Mouse (Mus musculus): ENCODE measurements around the gene Gdpd4. TPM values are rescaled to one million over a fixed set of nuclear protein-coding genes. Genes with fewer than 3 reads are reported as not detected.

The Gdpd4 gene
- total and polyA plus RNA-seq, 3 experiments: not detected

GRCm38 (mm10) chr7:97944485-97944884, 24.7 kb downstream of the Gdpd4 start (continued):
- TF ChIP-seq GABPA (IDR thresholded peaks at IDR 0.05; ENCODE audit: insufficient replicate concordance, low read depth, low read length) (no peak), SIN3A (IDR thresholded peaks at IDR 0.05; ENCODE audit: low read length) (no peak), NRF1 (IDR thresholded peaks at IDR 0.05; ENCODE audit: low read depth, low read length) (no peak), HCFC1 (IDR thresholded peaks at IDR 0.05; ENCODE audit: low read depth, low read length) (no peak), POLR2AphosphoS2 (IDR thresholded peaks at IDR 0.05; ENCODE audit: low read depth, low read length) (no peak), RCOR1 (conservative IDR thresholded peaks at IDR 0.05; ENCODE audit: low read depth, low read length) (no peak)

- no peak for DNase-seq (ENCODE audit: extremely low read depth)
Measured at GRCm38 (mm10) chr7:97972486-97972885, 52.7 kb downstream of the Gdpd4 start.

GRCm38 (mm10) chr7:97977463-97977862, 57.7 kb downstream of the Gdpd4 start:
- H3K79me2 ChIP-seq (replicated peaks; ENCODE audit: control insufficient read depth, extremely low read depth, insufficient read depth, poor library complexity, severe bottlenecking): no peaks in the 10 kb centered on the region
- H3K9me3 ChIP-seq (replicated peaks; ENCODE audit: low read length): no peaks in the 10 kb centered on the region
- no peaks in the 10 kb centered on the region for H3K27me3 ChIP-seq (replicated peaks)
- in situ Hi-C loops (cut with MboI; ENCODE audit: low pct_ligation_motif_present, low pct_unique_long_range_greater_than_20kb, low sequenced_read_pairs): no loop called here
- no peaks in the 10 kb centered on the region for H3K36me3 ChIP-seq (replicated peaks in 1 of 2; ENCODE audit: control insufficient read depth in 1 of 2, insufficient read depth in 1 of 2, low read length in 1 of 2)
- no peaks in the 10 kb centered on the region for H3K4me1 ChIP-seq (ENCODE audit: control insufficient read depth in 1 of 2, insufficient read depth in 2 of 2)
- H3K4me3 ChIP-seq (replicated peaks in 1 of 3; ENCODE audit: low read depth in 2 of 3, low read length in 2 of 3, poor library complexity in 1 of 3): no peak overlapping the region
- no peak overlapping the region for H3K27ac ChIP-seq (ENCODE audit: insufficient read depth, low read depth)
- dilution Hi-C loops (cut with MboI; ENCODE audit: extremely low pct_ligation_motif_present, extremely low pct_unique_long_range_greater_than_20kb, low sequenced_read_pairs): no loop called here
- peak; percentile 53 for DNase-seq (ENCODE audit: extremely low read depth)
- no peak overlapping the region for H3K9ac ChIP-seq (ENCODE audit: insufficient read depth, low read depth)
- H3K4me2 ChIP-seq (ENCODE audit: insufficient read depth, low read depth, poor library complexity, severe bottlenecking): no peak overlapping the region
- no peak for TF ChIP-seq JUN (IDR thresholded peaks at IDR 0.05; ENCODE audit: insufficient read depth, low read depth, low read length)
- no peak for TF ChIP-seq POLR2A (IDR thresholded peaks at IDR 0.05; ENCODE audit: low read depth, low read length)
- TF ChIP-seq EP300 (IDR thresholded peaks at IDR 0.05; ENCODE audit: low read length): no peak
- TF ChIP-seq RAD21 (IDR thresholded peaks at IDR 0.05; ENCODE audit: low read depth, low read length): peak; percentile 89
- no peak for TF ChIP-seq MXI1 (IDR thresholded peaks at IDR 0.05; ENCODE audit: low read depth, low read length)
- peak; percentile 81 for TF ChIP-seq SMC3 (IDR thresholded peaks at IDR 0.05; ENCODE audit: low read depth, low read length)
- no peak for TF ChIP-seq POLR2AphosphoS2 (IDR thresholded peaks at IDR 0.05; ENCODE audit: low read depth, low read length)
- no peak for TF ChIP-seq ZKSCAN1 (IDR thresholded peaks at IDR 0.05; ENCODE audit: borderline replicate concordance, low read depth, low read length)
- TF ChIP-seq PAX5 (IDR thresholded peaks at IDR 0.05; ENCODE audit: low read length): no peak
- no peak for TF ChIP-seq CHD2 (IDR thresholded peaks at IDR 0.05; ENCODE audit: low read length)
- TF ChIP-seq IRF4 (IDR thresholded peaks at IDR 0.05; ENCODE audit: low read depth, low read length): no peak
- no peak for TF ChIP-seq GABPA (IDR thresholded peaks at IDR 0.05; ENCODE audit: insufficient replicate concordance, low read depth, low read length)
- no peak for TF ChIP-seq RCOR1 (conservative IDR thresholded peaks at IDR 0.05; ENCODE audit: low read depth, low read length)
- TF ChIP-seq CTCF (conservative IDR thresholded peaks at IDR 0.05 in 1 of 2, IDR thresholded peaks at IDR 0.05 in 1 of 2; ENCODE audit: low read depth in 2 of 2, low read length in 2 of 2): peak; percentile 58 to 87
- TF ChIP-seq NELFE (IDR thresholded peaks at IDR 0.05; ENCODE audit: low read depth, low read length): no peak
- TF ChIP-seq KAT2A (IDR thresholded peaks at IDR 0.05; ENCODE audit: insufficient replicate concordance, low read length): no peak
- TF ChIP-seq E2F4 (IDR thresholded peaks at IDR 0.05; ENCODE audit: insufficient replicate concordance, low read depth, low read length): no peak
- TF ChIP-seq ZMIZ1 (IDR thresholded peaks at IDR 0.05; ENCODE audit: low read depth, low read length): no peak
- TF ChIP-seq ZNF384 (IDR thresholded peaks at IDR 0.05; ENCODE audit: low read depth, low read length): no peak
- TF ChIP-seq USF2 (conservative IDR thresholded peaks at IDR 0.05; ENCODE audit: low read depth, low read length): no peak
- TF ChIP-seq UBTF (IDR thresholded peaks at IDR 0.05; ENCODE audit: low read depth, low read length): no peak
- TF ChIP-seq USF1 (IDR thresholded peaks at IDR 0.05; ENCODE audit: low read depth, low read length): no peak

More at GRCm38 (mm10) chr7:97972486-97972885, 52.7 kb downstream of the Gdpd4 start:
- Histone ChIP-seq H3K9me3 (replicated peaks; ENCODE audit: low read length) (no peaks in the 10 kb centered on the region), H3K36me3 (replicated peaks in 1 of 2; ENCODE audit: control insufficient read depth in 1 of 2, insufficient read depth in 1 of 2, low read length in 1 of 2) (no peaks in the 10 kb centered on the region), H3K4me2 (ENCODE audit: insufficient read depth, low read depth, poor library complexity, severe bottlenecking) (no peak overlapping the region), H3K4me1 (ENCODE audit: control insufficient read depth in 1 of 2, insufficient read depth in 2 of 2) (no peaks in the 10 kb centered on the region), H3K79me2 (replicated peaks; ENCODE audit: control insufficient read depth, extremely low read depth, insufficient read depth, poor library complexity, severe bottlenecking) (no peaks in the 10 kb centered on the region), H3K9ac (ENCODE audit: insufficient read depth, low read depth) (no peak overlapping the region), H3K27ac (ENCODE audit: insufficient read depth, low read depth) (no peak overlapping the region), H3K27me3 (replicated peaks) (no peaks in the 10 kb centered on the region), H3K4me3 (replicated peaks in 1 of 3; ENCODE audit: low read depth in 2 of 3, low read length in 2 of 3, poor library complexity in 1 of 3) (no peak overlapping the region)
- no peak for TF ChIP-seq ZC3H11A (IDR thresholded peaks at IDR 0.05; ENCODE audit: low read depth, low read length)
- no peak for TF ChIP-seq ETS1 (conservative IDR thresholded peaks at IDR 0.05; ENCODE audit: low read depth, low read length)
- no peak for TF ChIP-seq PAX5 (IDR thresholded peaks at IDR 0.05; ENCODE audit: low read length)
- no peak for TF ChIP-seq RCOR1 (conservative IDR thresholded peaks at IDR 0.05; ENCODE audit: low read depth, low read length)
- TF ChIP-seq MAFK (IDR thresholded peaks at IDR 0.05; ENCODE audit: insufficient replicate concordance, low read length): no peak
- TF ChIP-seq CHD2 (IDR thresholded peaks at IDR 0.05; ENCODE audit: low read length): no peak
- no peak for TF ChIP-seq NRF1 (IDR thresholded peaks at IDR 0.05; ENCODE audit: low read depth, low read length)
- no peak for TF ChIP-seq POLR2A (IDR thresholded peaks at IDR 0.05; ENCODE audit: low read depth, low read length)
- TF ChIP-seq MAZ (IDR thresholded peaks at IDR 0.05; ENCODE audit: low read depth, low read length): no peak
- TF ChIP-seq ELF1 (IDR thresholded peaks at IDR 0.05; ENCODE audit: low read depth, low read length): no peak
- no peak for TF ChIP-seq RAD21 (IDR thresholded peaks at IDR 0.05; ENCODE audit: low read depth, low read length)
- no peak for TF ChIP-seq NELFE (IDR thresholded peaks at IDR 0.05; ENCODE audit: low read depth, low read length)
- TF ChIP-seq UBTF (IDR thresholded peaks at IDR 0.05; ENCODE audit: low read depth, low read length): no peak
- TF ChIP-seq MAX (IDR thresholded peaks at IDR 0.05; ENCODE audit: low read length): no peak
- no peak for TF ChIP-seq GABPA (IDR thresholded peaks at IDR 0.05; ENCODE audit: insufficient replicate concordance, low read depth, low read length)
- no peak for TF ChIP-seq MYC (IDR thresholded peaks at IDR 0.05; ENCODE audit: low read depth, low read length)
- TF ChIP-seq SMC3 (IDR thresholded peaks at IDR 0.05; ENCODE audit: low read depth, low read length): no peak
- no peak for TF ChIP-seq POLR2AphosphoS2 (IDR thresholded peaks at IDR 0.05; ENCODE audit: low read depth, low read length)
- no peak for TF ChIP-seq ZNF384 (IDR thresholded peaks at IDR 0.05; ENCODE audit: low read depth, low read length)
- TF ChIP-seq TBP (conservative IDR thresholded peaks at IDR 0.05; ENCODE audit: low read depth, low read length): no peak
- dilution Hi-C loops (cut with MboI; ENCODE audit: extremely low pct_ligation_motif_present, extremely low pct_unique_long_range_greater_than_20kb, low sequenced_read_pairs) (no loop called here), in situ Hi-C loops (cut with MboI; ENCODE audit: low pct_ligation_motif_present, low pct_unique_long_range_greater_than_20kb, low sequenced_read_pairs) (loop anchor here (25.0 kb wide), 1 partner anchor 535 kb away; no protein-coding TSS in a partner anchor)

Measured in CH12.LX (cell line).